Mouse (Mus musculus): ENCODE data around the gene Mrpl20.

The Mrpl20 gene

DNA sequence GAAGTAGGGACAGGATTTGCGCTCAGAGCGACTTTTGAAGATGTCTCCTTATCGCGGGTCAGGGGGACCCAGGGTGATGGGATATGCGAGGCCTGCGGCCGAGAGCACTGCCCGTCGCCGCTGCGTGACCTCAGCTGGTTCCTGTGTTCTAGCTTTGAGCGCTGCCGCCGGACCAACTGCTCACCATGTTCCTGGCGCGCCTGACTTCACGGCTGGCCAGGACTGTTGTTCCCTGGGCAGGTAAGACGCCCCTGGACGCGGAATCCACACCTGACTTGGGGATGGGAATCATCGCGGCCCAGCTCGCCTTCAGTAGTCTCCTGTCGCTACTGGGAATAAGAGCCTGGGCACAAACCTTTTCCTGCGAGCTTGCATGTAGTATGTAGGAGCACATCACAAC is 29.2 kb downstream of the Mrpl20 start:
- DNase-seq (ENCODE audit: low spot score), result no peak

- no peak for DNase-seq (ENCODE audit: low spot score)
Measured at GRCm38 (mm10) chr4:155832321-155832720, 29.6 kb downstream of the Mrpl20 start.

GRCm38 (mm10) chr4:155833234-155833633 is 30.6 kb downstream of the Mrpl20 start:
- no peak for DNase-seq (ENCODE audit: low spot score)

DNA sequence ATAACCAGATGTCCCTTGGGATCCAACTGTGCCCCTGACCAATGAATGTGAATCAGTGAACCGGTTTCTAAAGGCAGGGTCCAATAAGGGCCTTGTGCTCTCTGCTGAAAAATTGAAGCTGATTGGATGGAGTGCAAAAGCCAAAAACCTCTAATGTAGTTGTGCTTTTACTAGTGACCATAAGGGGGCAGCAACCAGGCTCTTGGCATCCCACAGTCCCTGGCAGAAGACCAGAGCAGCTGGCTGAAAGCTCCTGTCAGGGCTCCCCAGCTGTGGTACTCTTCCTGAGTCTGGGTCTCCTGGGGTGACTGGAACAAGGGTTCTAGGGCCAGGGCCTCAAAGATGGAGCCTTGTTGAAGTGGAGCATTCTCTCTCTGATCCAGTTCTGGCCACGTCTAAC is 31.2 kb downstream of the Mrpl20 start:
- DNase-seq (ENCODE audit: low spot score), result no peak

GRCm38 (mm10) chr4:155837404-155838010 is 34.8 kb downstream of the Mrpl20 start:
- DNase-seq (ENCODE audit: low spot score), result no peak

DNA sequence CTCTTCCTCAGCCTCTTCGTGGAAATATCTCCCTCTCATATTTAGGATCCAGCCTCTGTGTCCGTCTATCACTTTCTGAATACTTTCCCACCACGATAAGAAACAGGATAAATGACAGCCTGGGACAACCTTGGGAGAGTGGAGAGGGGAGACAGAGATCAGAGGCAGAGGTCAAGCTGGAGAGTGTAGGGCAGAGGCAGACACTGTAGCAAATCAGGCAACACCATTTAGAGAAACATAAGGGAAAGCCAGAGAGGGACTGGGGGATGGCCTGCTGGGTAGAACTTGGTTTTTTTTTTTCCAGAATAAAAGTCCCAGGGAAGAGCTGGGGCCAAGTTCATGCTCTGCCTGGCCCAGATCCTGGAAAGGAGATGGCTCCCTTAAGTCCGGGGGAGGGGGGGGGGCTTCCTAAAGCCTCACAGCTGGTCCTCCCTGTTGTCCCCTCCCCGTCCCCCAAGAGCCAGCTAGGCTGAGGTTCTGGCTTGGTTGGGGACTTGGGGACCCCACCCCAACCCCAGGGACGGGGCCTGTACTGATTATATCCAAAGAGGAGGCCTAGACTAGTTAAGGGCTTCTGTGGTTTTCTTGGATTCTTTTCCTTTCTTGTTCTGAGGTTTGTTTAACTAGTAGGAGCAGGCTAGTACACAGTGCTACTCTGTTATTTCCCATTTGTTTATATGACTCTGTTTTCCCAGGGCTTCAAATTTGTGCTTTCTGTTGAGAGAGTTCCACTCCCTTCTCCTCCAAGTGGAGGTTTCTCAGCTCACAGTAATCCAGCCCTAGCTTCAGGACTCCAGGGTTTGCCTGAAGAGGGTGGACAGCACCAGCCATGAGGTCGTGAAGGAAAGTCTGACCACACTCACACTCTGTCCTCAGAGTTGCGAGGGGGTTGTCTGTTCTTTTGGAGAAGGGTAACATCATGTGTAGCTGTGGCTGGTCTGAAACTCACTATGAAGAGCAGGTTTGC is 35.8 kb downstream of the Mrpl20 start:
- no peak for DNase-seq (ENCODE audit: low spot score)

DNA sequence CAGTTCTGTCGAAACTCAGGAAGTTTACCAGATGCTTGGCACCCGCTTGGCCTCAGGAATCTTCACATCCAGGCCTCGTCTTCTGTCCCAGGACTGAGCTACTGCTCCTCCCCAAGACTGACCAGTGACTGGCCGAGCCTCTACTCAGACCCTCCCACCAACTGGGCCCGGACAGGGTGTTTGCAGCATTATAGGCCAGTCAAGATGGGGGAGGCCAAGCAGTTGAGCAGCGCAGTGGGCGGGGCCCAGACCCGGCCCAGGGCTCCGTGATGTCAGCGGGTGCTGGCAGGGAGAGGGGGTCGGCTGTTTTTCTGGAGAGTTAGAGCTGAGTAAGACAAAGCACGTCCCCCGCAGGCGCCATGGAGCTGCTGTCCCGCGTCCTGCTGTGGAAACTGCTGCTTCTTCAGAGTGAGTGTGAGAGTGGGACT is 36.8 kb downstream of the Mrpl20 start, which contains the start of gene Mxra8:
Gene Mxra8, plus strand, starts transcription at position 198 of the 428 bp plus-strand sequence.
- no peak for DNase-seq (ENCODE audit: low spot score)

GRCm38 (mm10) chr4:155840076-155841002 is 37.7 kb downstream of the Mrpl20 start:
- DNase-seq (ENCODE audit: low spot score), result no peak

- peak; percentile 59 for DNase-seq (ENCODE audit: low spot score)
Measured at GRCm38 (mm10) chr4:155841003-155841454, 38.4 kb downstream of the Mrpl20 start.

DNA sequence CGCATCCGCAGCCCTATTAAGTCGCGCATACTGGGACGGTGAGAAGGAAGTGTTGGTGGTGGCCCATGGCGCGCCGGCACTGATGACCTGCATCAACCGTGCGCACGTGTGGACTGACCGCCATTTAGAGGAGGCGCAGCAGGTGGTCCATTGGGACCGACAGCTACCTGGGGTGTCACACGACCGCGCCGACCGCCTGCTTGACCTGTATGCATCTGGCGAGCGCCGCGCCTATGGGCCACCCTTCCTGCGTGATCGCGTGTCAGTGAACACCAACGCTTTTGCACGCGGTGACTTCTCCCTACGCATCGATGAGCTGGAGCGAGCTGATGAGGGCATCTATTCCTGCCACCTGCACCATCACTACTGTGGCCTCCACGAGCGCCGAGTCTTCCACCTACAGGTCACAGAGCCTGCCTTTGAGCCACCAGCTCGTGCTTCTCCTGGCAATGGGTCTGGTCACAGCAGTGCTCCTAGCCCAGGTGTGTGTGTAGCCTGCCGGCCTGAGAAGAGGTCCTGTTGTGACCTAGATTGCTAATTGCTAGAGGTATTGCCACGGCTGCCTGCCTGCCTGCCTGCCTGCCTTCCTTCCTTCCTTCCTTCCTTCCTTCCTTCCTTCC is 39.1 kb downstream of the Mrpl20 start:
- no peak for DNase-seq (ENCODE audit: low spot score)

- no peak for DNase-seq (ENCODE audit: low spot score)
Measured at GRCm38 (mm10) chr4:155843231-155843630, 40.6 kb downstream of the Mrpl20 start.

DNA sequence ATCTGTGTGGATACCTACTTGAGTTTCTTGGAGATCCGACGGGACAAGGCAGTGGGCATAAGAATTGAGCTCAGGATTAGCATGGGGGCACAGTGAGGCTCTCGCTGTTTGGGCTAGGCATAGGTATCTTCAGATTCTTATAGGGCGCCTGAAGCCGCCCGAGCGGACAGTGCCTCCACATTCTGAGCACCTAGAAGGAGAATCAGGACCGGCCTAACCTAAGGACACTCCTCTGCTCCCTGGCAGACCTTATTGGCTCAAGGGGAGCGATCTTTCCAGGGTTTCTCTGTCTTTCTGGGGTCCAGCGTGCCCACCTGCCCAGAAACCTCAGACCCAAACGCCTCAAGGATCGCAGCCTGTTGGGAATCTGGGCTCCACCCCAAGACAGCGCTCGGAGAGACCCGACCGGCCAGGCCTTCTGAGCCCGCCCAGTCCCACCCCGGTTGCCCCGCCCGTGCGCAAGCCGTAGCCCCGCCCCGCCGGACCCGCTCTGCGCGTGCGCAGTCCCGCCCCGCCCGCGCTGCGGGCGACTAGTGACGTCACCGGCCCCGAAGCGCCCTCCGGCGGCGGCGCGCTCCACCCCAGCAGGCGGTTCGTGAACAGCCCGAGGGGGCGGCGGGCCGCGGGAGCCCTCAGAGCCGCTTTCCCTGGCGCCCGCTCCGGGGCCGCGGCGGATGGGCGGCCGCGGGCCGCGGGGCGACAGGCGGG is 44.3 kb downstream of the Mrpl20 start, which contains the start of gene Dvl1:
Gene Dvl1, plus strand, starts transcription at position 532 of the 708 bp plus-strand sequence.
- DNase-seq (ENCODE audit: low spot score), result peak; percentile 94

DNA sequence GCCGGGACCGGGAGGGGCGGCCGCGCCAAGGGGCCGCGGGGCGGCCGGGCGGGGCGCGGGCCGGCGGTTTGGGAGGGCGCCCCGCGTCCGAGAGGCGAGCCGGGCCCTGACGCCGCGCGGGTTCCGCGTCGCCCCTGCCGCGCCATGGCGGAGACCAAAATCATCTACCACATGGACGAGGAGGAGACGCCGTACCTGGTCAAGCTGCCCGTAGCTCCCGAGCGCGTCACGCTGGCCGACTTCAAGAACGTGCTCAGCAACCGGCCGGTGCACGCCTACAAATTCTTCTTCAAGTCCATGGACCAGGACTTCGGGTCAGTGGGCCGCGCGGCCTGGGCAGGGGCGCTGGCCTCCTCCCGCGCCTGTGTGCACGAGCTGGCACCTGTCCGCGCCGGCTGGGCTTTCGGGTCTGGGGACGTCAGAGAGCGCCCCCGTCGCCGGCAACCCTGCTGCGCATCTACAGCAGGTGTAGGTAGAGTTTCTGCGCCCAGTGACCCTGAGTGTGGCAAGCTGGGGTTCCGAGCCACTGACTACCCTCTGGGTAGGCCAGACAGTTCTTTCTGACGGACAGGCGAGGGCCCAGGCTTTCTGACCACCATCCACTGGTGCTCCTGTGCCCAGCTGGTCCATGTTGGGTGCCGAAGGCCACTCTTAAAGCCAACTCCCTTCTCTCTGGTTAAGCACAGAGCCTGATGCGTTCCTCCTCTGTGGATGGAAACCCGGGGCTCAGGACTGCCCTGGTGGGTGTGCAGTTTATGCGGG is 45.1 kb downstream of the Mrpl20 start:
- DNase-seq (ENCODE audit: low spot score), result no peak

- DNase-seq (ENCODE audit: low spot score), result no peak
Measured at GRCm38 (mm10) chr4:155848434-155849095, 45.9 kb downstream of the Mrpl20 start.

GRCm38 (mm10) chr4:155849391-155849790 is 46.7 kb downstream of the Mrpl20 start:
- DNase-seq (ENCODE audit: low spot score), result no peak

DNA sequence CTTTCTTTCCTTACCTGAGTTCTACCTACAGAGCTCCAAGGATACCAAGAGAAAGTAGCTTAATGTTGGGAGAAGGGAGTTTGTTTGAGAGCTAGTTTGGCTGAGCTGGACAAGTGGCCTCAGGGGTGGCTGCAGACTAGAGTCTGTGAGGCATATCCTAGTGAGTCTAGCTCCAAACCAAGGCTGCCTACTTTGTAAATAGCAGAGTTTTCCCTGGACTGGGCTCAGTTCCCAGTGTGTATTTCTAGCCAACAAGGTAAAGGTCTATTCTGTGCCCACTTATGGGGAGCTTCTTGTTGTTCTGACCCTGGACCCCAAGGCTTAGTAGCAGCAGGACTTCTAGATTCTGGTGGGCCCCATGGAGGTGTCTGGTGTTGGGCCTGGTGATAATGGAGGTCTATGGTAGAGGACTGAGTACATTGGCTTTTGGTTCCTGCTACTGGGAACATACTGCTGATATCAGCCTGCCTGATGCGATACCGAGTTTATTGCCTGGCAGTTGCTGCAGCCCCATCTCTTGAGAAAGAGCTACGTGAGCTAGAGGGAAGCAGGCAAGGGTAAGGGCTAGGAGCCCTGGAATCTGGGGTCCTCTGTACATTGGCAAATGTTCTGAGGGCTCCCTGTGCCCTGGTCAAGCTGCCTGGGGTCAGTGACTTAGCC is 47.2 kb downstream of the Mrpl20 start:
- no peak for DNase-seq (ENCODE audit: low spot score)

- DNase-seq (ENCODE audit: low spot score), result no peak
Measured at GRCm38 (mm10) chr4:155851368-155851767, 48.7 kb downstream of the Mrpl20 start.

DNA sequence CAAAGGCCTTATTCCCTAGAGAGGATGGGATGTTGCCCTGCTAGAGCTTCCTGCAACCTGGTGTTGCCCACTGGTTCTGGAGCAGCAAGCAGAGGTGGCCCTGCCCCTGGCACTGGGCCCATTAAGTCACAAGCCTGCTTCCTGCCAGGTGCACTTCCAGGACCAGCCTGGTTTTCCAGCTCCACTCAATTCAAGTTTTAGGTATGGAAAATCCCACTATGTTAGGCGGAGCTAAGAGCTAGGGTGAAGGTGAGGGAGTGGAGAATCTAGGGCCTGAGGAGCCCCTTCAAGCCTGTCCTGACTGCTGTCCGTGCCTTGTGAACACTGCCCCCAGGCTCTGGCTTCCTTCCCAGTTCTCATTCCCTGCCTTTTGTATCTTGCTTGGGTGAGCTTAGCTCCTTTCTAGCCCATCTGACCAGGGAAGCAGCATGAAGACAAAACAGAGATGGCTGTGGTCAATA is 49.3 kb downstream of the Mrpl20 start:
- no peak for DNase-seq (ENCODE audit: low spot score)

DNA sequence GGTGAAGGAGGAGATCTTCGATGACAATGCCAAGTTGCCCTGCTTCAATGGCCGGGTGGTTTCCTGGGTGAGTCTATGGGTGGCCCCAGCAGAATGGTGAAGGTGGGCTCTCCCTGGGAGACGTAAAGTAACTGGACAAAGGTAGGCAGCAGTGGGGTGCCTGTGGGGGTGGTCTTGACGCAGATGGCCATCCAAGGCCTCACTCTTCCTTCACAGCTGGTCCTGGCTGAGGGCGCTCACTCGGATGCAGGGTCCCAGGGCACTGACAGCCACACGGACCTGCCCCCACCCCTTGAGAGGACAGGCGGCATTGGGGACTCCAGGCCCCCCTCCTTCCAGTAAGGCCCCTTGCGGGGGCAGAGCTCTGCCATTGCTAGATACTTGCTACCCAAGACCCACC is 50.7 kb downstream of the Mrpl20 start:
- DNase-seq (ENCODE audit: low spot score), result no peak

Measured in spleen, adult 12 weeks (tissue).